ENCODE assay signal across 8 mouse cellular contexts in genomic region chr8:122460524-122461472, GRCm38 (mm10). TPM values are rescaled to one million over a fixed set of nuclear protein-coding genes. Genes with fewer than 3 reads are reported as not detected.
DNase-seq lines count a peak whose midpoint lies in the region; ATAC-seq and TF ChIP-seq lines count a peak whose summit lies in the region.

Gene Snai3, minus strand, starts transcription at chr8:122460733.

- H3K9me3 ChIP-seq in MEL (replicated peaks; ENCODE audit: insufficient read depth, low read length), result no peaks in the 10 kb centered on the region
- no peaks in the 10 kb centered on the region for H3K9me3 ChIP-seq in forebrain, postnatal 0 days (ENCODE audit: low read length)
- no peaks in the 10 kb centered on the region for H3K9me3 ChIP-seq in liver, embryonic 15.5 days (replicated peaks)
- no peaks in the 10 kb centered on the region for H3K9me3 ChIP-seq in neural tube, embryonic 12.5 days

- peak; percentile 54 for ATAC-seq in forebrain, postnatal 0 days
- ATAC-seq in inflammation-experienced regulatory T-cells, adult 6 months, result peak; percentile 40
- ATAC-seq in liver, embryonic 15.5 days (ENCODE audit: insufficient read depth), result peak; percentile 52
- peak; percentile 58 for ATAC-seq in neural tube, embryonic 12.5 days (ENCODE audit: low FRiP score, low read depth)

- H3K27me3 ChIP-seq in MEL (ENCODE audit: control insufficient read depth in 1 of 2, insufficient read depth in 2 of 2, low read length in 2 of 2), result no peaks in the 10 kb centered on the region; a peak in 1 of 4 replicates
- peaks cover 28% of the 10 kb centered on the region for H3K27me3 ChIP-seq in forebrain, postnatal 0 days (ENCODE audit: insufficient read depth, low read length)
- H3K27me3 ChIP-seq in liver, embryonic 15.5 days, result peaks cover 73% of the 10 kb centered on the region
- peaks cover 47% of the 10 kb centered on the region for H3K27me3 ChIP-seq in neural tube, embryonic 12.5 days (replicated peaks)

- H3K36me3 ChIP-seq in MEL (ENCODE audit: control insufficient read depth in 1 of 2, insufficient read depth in 2 of 2, low read length in 2 of 2), result peaks cover 0 to 8% of the 10 kb centered on the region in 2 experiments; a peak in 2 of 4 replicates
- H3K36me3 ChIP-seq in forebrain, postnatal 0 days (ENCODE audit: insufficient read depth), result no peaks in the 10 kb centered on the region
- H3K36me3 ChIP-seq in liver, embryonic 15.5 days (replicated peaks), result no peaks in the 10 kb centered on the region
- peaks cover 4% of the 10 kb centered on the region; the same call in 1 of the 2 replicates for H3K36me3 ChIP-seq in neural tube, embryonic 12.5 days

- peaks cover 2 to 34% of the 10 kb centered on the region in 2 experiments; a peak in 3 of 4 replicates for H3K4me1 ChIP-seq in MEL (ENCODE audit: control insufficient read depth in 1 of 2, insufficient read depth in 2 of 2, low read length in 2 of 2)
- H3K4me1 ChIP-seq in forebrain, postnatal 0 days (ENCODE audit: insufficient read depth), result no peaks in the 10 kb centered on the region
- peaks cover 58% of the 10 kb centered on the region for H3K4me1 ChIP-seq in liver, embryonic 15.5 days (replicated peaks)
- peaks cover 13% of the 10 kb centered on the region for H3K4me1 ChIP-seq in neural tube, embryonic 12.5 days

- H3K79me2 ChIP-seq in MEL (ENCODE audit: control insufficient read depth, insufficient read depth, low read length, poor library complexity), result no peaks in the 10 kb centered on the region

- DNase-seq in MEL (ENCODE audit: low read depth, low spot score), result no peak
- DNase-seq in cerebellum, adult 11-12 months, result peak; percentile 72
- DNase-seq in forebrain, postnatal 0 days, result no peak
- peak; percentile 84 for DNase-seq in thymus, postnatal 25 days
- DNase-seq in layer of hippocampus, postnatal 25 days (ENCODE audit: extremely low spot score in 1 of 2, low spot score in 1 of 2), result no peak

- WGBS in forebrain, postnatal 0 days, result 2% methylated on average over 56 of the region's 56 CpGs
- 4% methylated on average over 56 of the region's 56 CpGs for WGBS in liver, embryonic 15.5 days (ENCODE audit: insufficient replicate concordance)
- WGBS in neural tube, embryonic 12.5 days, result 2% methylated on average over 56 of the region's 56 CpGs

- no peak for TF ChIP-seq POLR2A in MEL (IDR thresholded peaks at IDR 0.05; ENCODE audit: control insufficient read depth in 1 of 2, insufficient read depth in 1 of 2, low read depth in 1 of 2, low read length in 2 of 2, poor library complexity in 1 of 2)

- TF ChIP-seq EP300 in MEL (IDR thresholded peaks at IDR 0.05; ENCODE audit: low read depth in 1 of 2, low read length in 2 of 2), result no peak

- no peak within 1 kb of the TSS for H3K27ac ChIP-seq in MEL (ENCODE audit: control insufficient read depth, low read depth, low read length)
- no peak within 1 kb of the TSS for H3K27ac ChIP-seq in forebrain, postnatal 0 days (ENCODE audit: low read depth, low read length)
- no peak within 1 kb of the TSS for H3K27ac ChIP-seq in liver, embryonic 15.5 days (replicated peaks)
- no peak within 1 kb of the TSS for H3K27ac ChIP-seq in neural tube, embryonic 12.5 days

- H3K4me3 ChIP-seq in MEL (ENCODE audit: control insufficient read depth in 1 of 2, insufficient read depth in 1 of 2, low read depth in 2 of 2, low read length in 2 of 2), result peak within 1 kb of the TSS; percentile 13 to 48; a peak in 3 of 4 replicates
- peak within 1 kb of the TSS; percentile 32 for H3K4me3 ChIP-seq in forebrain, postnatal 0 days (ENCODE audit: low read depth, low read length)
- peak within 1 kb of the TSS; percentile 32 for H3K4me3 ChIP-seq in liver, embryonic 15.5 days (replicated peaks)
- peak within 1 kb of the TSS; percentile 27 for H3K4me3 ChIP-seq in neural tube, embryonic 12.5 days

- no peak for TF ChIP-seq CTCF in MEL (IDR thresholded peaks at IDR 0.05 in 2 of 3, conservative IDR thresholded peaks at IDR 0.05 in 1 of 3; ENCODE audit: control insufficient read depth in 1 of 3, insufficient read depth in 1 of 3, low read depth in 2 of 3, low read length in 3 of 3, poor library complexity in 1 of 3, severe bottlenecking in 1 of 3)
- TF ChIP-seq CTCF in forebrain, postnatal 0 days (IDR thresholded peaks at IDR 0.05; ENCODE audit: low read depth), result no peak

- peak within 1 kb of the TSS; percentile 59 for H3K4me2 ChIP-seq in forebrain, postnatal 0 days (ENCODE audit: low read depth)
- H3K4me2 ChIP-seq in liver, embryonic 15.5 days, result peak within 1 kb of the TSS; percentile 64
- H3K4me2 ChIP-seq in neural tube, embryonic 12.5 days (replicated peaks), result peak within 1 kb of the TSS; percentile 64

- no peak for TF ChIP-seq RAD21 in MEL (IDR thresholded peaks at IDR 0.05; ENCODE audit: low read depth, low read length)

- peak within 1 kb of the TSS; percentile 20; the same call in 1 of the 2 replicates for H3K9ac ChIP-seq in MEL (ENCODE audit: control insufficient read depth, low read depth, low read length, poor library complexity, severe bottlenecking)
- no peak within 1 kb of the TSS for H3K9ac ChIP-seq in forebrain, postnatal 0 days
- 0 out of 2 replicates have a peak within 1 kb of the TSS, but pooled peaks have one; percentile 5 for H3K9ac ChIP-seq in liver, embryonic 15.5 days
- 0 out of 2 replicates have a peak within 1 kb of the TSS, but pooled peaks have one; percentile 33 for H3K9ac ChIP-seq in neural tube, embryonic 12.5 days

TF ChIP-seq in MEL, 35 proteins besides CTCF, POLR2A, EP300 and RAD21:
- TF ChIP-seq USF1 (IDR thresholded peaks at IDR 0.05; ENCODE audit: low read depth, low read length) (no peak), HCFC1 (IDR thresholded peaks at IDR 0.05; ENCODE audit: low read depth, low read length) (no peak), POLR2AphosphoS2 (IDR thresholded peaks at IDR 0.05; ENCODE audit: low read length) (no peak), CHD1 (IDR thresholded peaks at IDR 0.05; ENCODE audit: low read depth, low read length) (no peak), CHD2 (IDR thresholded peaks at IDR 0.05; ENCODE audit: low read length) (no peak)

RNA-seq across cellular contexts. Expression of gene Snai3, which starts in this region (rescaled TPM):
- not detected in 2 replicates for total RNA-seq in MEL (2012; rRNA removed)
- polyA plus RNA-seq in MEL (2012; ENCODE audit: insufficient read depth in 1 of 2, insufficient read length in 2 of 2, low read depth in 1 of 2, low replicate concordance in 2 of 2, missing spikeins in 1 of 2), result under 1 TPM in 1 of 2 experiments, not detected in 1; 0.06 TPM
- total RNA-seq in forebrain, postnatal 0 days (2014; rRNA removed), result 0.23 TPM in 1 of 2 replicates, not detected in the other
- not detected in 2 replicates for polyA plus RNA-seq in forebrain, postnatal 0 days (2015; fragmentation: Nextera tagmentation; extraction: Ambion mirVana)
- polyA plus RNA-seq in inflammation-experienced regulatory T-cells, adult 6 months (2017; shearing (Covaris generic)), result 10 to 100 TPM in 1 of 3 experiments, 1 to 10 TPM in 2; 2.6 to 13.9 (median 3.9) TPM
- polyA plus RNA-seq in liver, embryonic 15.5 days (2015; fragmentation: Nextera tagmentation; extraction: Ambion mirVana), result 0.38 and 0.64 TPM in 2 replicates
- not detected in 2 replicates for polyA plus RNA-seq in neural tube, embryonic 12.5 days (2016; fragmentation: Nextera tagmentation; extraction: Ambion mirVana)
- not detected for total RNA-seq in layer of hippocampus, postnatal 25 days (2021)

Comparison
In these comparisons a context has a peak if more than half of its experiments do, and no peak if none do; other contexts are left out.
1. Peak in ATAC-seq, H3K4me3 ChIP-seq and H3K4me2 ChIP-seq in forebrain, postnatal 0 days; RNA of the gene not detected or under 1 TPM.
2. Peak in ATAC-seq, H3K4me3 ChIP-seq, H3K9ac ChIP-seq and H3K4me2 ChIP-seq in liver, embryonic 15.5 days; RNA of the gene not detected or under 1 TPM.
3. Peak in ATAC-seq, H3K4me3 ChIP-seq, H3K9ac ChIP-seq and H3K4me2 ChIP-seq in neural tube, embryonic 12.5 days; RNA of the gene not detected or under 1 TPM.
4. DNase-seq: peak in cerebellum, adult 11-12 months (single experiment) and thymus, postnatal 25 days (single experiment); none in MEL (single experiment), forebrain, postnatal 0 days (single experiment) and layer of hippocampus, postnatal 25 days (0 of 2).
5. Peak in every context shown above with its lines, with median percentiles within 50 percentile points of each other: H3K4me3 ChIP-seq, ATAC-seq and H3K4me2 ChIP-seq.